Mouse (Mus musculus) heart, adult 2 months (tissue): ENCODE results near the gene Maz.

ENCODE experiments used
- CTCF ChIP-seq: fragments of 200-600 bp; IDR thresholded peaks from 2 replicates; pipeline ENCODE4 v1.8.1; 2022; ENCODE audit warnings: antibody characterized with exemption, mild to moderate bottlenecking, moderate library complexity
- POLR2A ChIP-seq: fragments of 200-500 bp; IDR thresholded peaks from 2 replicates; pipeline ENCODE4 v1.6.1; 2011; ENCODE audit warnings: mild to moderate bottlenecking, low read depth, low read length, control low read depth; ENCODE audit not compliant: insufficient read depth

- TF ChIP-seq CTCF (no peak), POLR2A (no peak)
Measured at GRCm38 (mm10) chr7:126988816-126989215, 38.0 kb downstream of the Maz start.
